Mouse (Mus musculus) midbrain, postnatal 0 days (tissue): ENCODE measurements around the gene Ptpre. TPM values are rescaled to one million over a fixed set of nuclear protein-coding genes. Genes with fewer than 3 reads are reported as not detected.

Source experiments
- ATAC-seq: fragments of 200-750 bp; cut with Nextera tagmentation; 2 replicates; pipeline ENCODE4 v1.8.0; 2017; ENCODE audit warnings: moderate number of reproducible peaks, mild to moderate bottlenecking, moderate TSS enrichment, moderate library complexity; ENCODE audit not compliant: low FRiP score
- DNase-seq: peaks from one replicate; pipeline ENCODE4 v3.0.0-alpha.2; 2015; ENCODE audit warnings: low spot score
- H3K27ac ChIP-seq: fragments of 300-500 bp; sonication (generic); 2 replicates; pipeline ENCODE4 v1.5.1; 2014; ENCODE audit warnings: low read depth, mild to moderate bottlenecking, low read length, mixed read lengths
- H3K27me3 ChIP-seq: fragments of 300-500 bp; sonication (generic); 2 replicates; pipeline ENCODE4 v1.6.1; 2014; ENCODE audit warnings: low read length, control low read depth, mixed read lengths; ENCODE audit not compliant: insufficient read depth
- H3K36me3 ChIP-seq: fragments of 300-500 bp; sonication (generic); 2 replicates; pipeline ENCODE4 v1.6.1; 2014; ENCODE audit warnings: low read length, control low read depth, mixed read lengths; ENCODE audit not compliant: insufficient read depth
- H3K4me1 ChIP-seq: fragments of 300-500 bp; sonication (generic); 2 replicates; pipeline ENCODE4 v1.6.1; 2014; ENCODE audit warnings: mild to moderate bottlenecking, control low read depth, antibody characterized with exemption, low read length, mixed read lengths; ENCODE audit not compliant: insufficient read depth
- H3K4me2 ChIP-seq: fragments of 300-500 bp; sonication (generic); 2 replicates; pipeline ENCODE4 v1.6.1; 2014; ENCODE audit warnings: low read depth, mild to moderate bottlenecking, low read length, mixed read lengths; ENCODE audit not compliant: poor library complexity, severe bottlenecking
- H3K4me3 ChIP-seq: fragments of 300-500 bp; sonication (generic); 2 replicates; pipeline ENCODE4 v1.5.1; 2014; ENCODE audit warnings: low read depth, mild to moderate bottlenecking, low read length, moderate library complexity
- H3K9ac ChIP-seq: fragments of 300-500 bp; sonication (generic); replicated peaks from 2 replicates; pipeline ENCODE4 v1.6.1; 2014; ENCODE audit warnings: mild to moderate bottlenecking, low read length, moderate library complexity, mixed read lengths; ENCODE audit not compliant: poor library complexity, severe bottlenecking
- H3K9me3 ChIP-seq: fragments of 300-500 bp; sonication (generic); 2 replicates; pipeline ENCODE4 v1.6.1; 2016; ENCODE audit warnings: low read length, control low read depth
- CTCF ChIP-seq: IDR thresholded peaks from 2 replicates; pipeline ENCODE4 v1.5.1; 2016; ENCODE audit warnings: antibody characterized with exemption, mild to moderate bottlenecking
- WGBS: fragments of 180-500 bp; shearing (Covaris S2); extraction: QIAGEN DNeasy Blood & Tissue Kit; methylation state at CpG from one replicate; pipeline ENCODE4 v1.1.7; 2014; 5-methylcytosine and 5-hydroxymethylcytosine counted together
- polyA plus RNA-seq: library from polyadenylated mRNA; unstranded; fragments of >200 nt; fragmentation: Nextera tagmentation; extraction: Ambion mirVana; gene quantifications from 2 replicates; pipeline ENCODE4 v1.2.1, GENCODE M21; 2015
- total RNA-seq: library from RNA; depleted of rRNA; stranded (reverse); fragments of >200 nt; gene quantifications from 2 replicates; pipeline ENCODE4 v1.2.3, GENCODE M21; 2014

The Ptpre gene
- total and polyA plus RNA-seq, 2 experiments from 2014 or later: 9.2 to 14.6 TPM

GRCm38 (mm10) chr7:135576329-135576728, 39.0 kb downstream of the Ptpre start:
- no peak for ATAC-seq
- no peak for TF ChIP-seq CTCF
- H3K27me3 ChIP-seq: no peaks in the 10 kb centered on the region
- DNase-seq: no peak
- peaks cover 9% of the 10 kb centered on the region; the same call in 1 of the 2 replicates for H3K4me1 ChIP-seq
- H3K4me3 ChIP-seq: no peak overlapping the region
- H3K9me3 ChIP-seq: no peaks in the 10 kb centered on the region
- no peak overlapping the region for H3K4me2 ChIP-seq
- no peak overlapping the region for H3K27ac ChIP-seq
- no peak overlapping the region for H3K9ac ChIP-seq
- no peaks in the 10 kb centered on the region for H3K36me3 ChIP-seq
- WGBS: 95% methylated on average over 3 of the region's 3 CpGs

- peak; percentile 44; the same call in 1 of the 2 replicates for ATAC-seq
- peak; percentile 42 for DNase-seq
Observed at GRCm38 (mm10) chr7:135578715-135579325, 41.5 kb downstream of the Ptpre start.

GRCm38 (mm10) chr7:135580306-135581091, 43.2 kb downstream of the Ptpre start:
- H3K27ac ChIP-seq: no peak overlapping the region

More at GRCm38 (mm10) chr7:135578715-135579325, 41.5 kb downstream of the Ptpre start:
- no peaks in the 10 kb centered on the region for H3K36me3 ChIP-seq
- no peaks in the 10 kb centered on the region for H3K27me3 ChIP-seq
- no peak overlapping the region for H3K4me2 ChIP-seq
- H3K27ac ChIP-seq: no peak overlapping the region
- no peak for TF ChIP-seq CTCF
- H3K9me3 ChIP-seq: no peaks in the 10 kb centered on the region
- H3K9ac ChIP-seq: no peak overlapping the region
- WGBS: 78% methylated on average over 16 of the region's 16 CpGs
- H3K4me3 ChIP-seq: no peak overlapping the region
- no peaks in the 10 kb centered on the region for H3K4me1 ChIP-seq

GRCm38 (mm10) chr7:135581128-135581527, 43.8 kb downstream of the Ptpre start:
- 74% methylated on average over 5 of the region's 5 CpGs for whole genome bisulfite sequencing
- no peak for ATAC-seq
- no peak for DNase-seq

More at GRCm38 (mm10) chr7:135580306-135581091, 43.2 kb downstream of the Ptpre start:
- WGBS: 74% methylated on average over 7 of the region's 7 CpGs
- ATAC-seq (no peak), DNase-seq (no peak)
- Histone ChIP-seq H3K36me3 (no peaks in the 10 kb centered on the region), H3K4me1 (no peaks in the 10 kb centered on the region), H3K27me3 (no peaks in the 10 kb centered on the region), H3K9ac (no peak overlapping the region), H3K4me3 (no peak overlapping the region), H3K4me2 (no peak overlapping the region), H3K9me3 (no peaks in the 10 kb centered on the region)
- TF ChIP-seq CTCF: no peak

DNA sequence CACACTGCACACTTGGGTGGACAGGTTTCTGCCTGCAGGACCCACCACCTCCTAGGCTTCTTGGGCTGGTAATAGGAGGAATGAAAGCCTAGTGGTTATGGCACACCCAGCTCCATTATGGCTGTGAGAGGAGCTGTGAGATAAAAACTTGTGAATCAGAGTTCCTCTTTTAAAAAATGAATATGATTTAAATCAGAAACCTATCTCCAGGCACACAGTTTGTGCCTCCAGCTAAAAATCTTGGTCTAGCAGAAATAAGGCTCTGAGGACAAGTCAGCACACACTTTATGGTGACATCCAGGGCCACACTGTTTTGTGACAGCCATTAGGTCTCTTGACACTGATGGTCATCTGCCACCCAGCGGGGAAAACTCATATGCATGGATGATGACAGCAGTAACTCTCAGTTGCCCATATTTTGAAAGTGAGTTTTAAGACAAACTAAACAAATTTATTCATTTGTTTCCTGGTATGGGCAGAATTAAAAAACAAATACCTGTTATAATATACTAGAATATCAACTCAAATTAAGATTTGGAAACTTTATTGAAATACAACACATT, 47.9 kb downstream of the Ptpre start:
- no peak for TF ChIP-seq CTCF
- no peak overlapping the region for H3K27ac ChIP-seq
- DNase-seq (no peak), ATAC-seq (no peak)
- H3K9me3 ChIP-seq: no peaks in the 10 kb centered on the region
- no peak overlapping the region for H3K4me2 ChIP-seq
- WGBS: 89% methylated on average over 1 of the region's 1 CpGs
- H3K36me3 ChIP-seq: no peaks in the 10 kb centered on the region
- no peaks in the 10 kb centered on the region for H3K4me1 ChIP-seq
- no peak overlapping the region for H3K9ac ChIP-seq
- no peak overlapping the region for H3K4me3 ChIP-seq
- no peaks in the 10 kb centered on the region for H3K27me3 ChIP-seq

More at GRCm38 (mm10) chr7:135581128-135581527, 43.8 kb downstream of the Ptpre start:
- Histone ChIP-seq H3K4me1 (no peaks in the 10 kb centered on the region), H3K9ac (no peak overlapping the region), H3K27ac (no peak overlapping the region), H3K9me3 (no peaks in the 10 kb centered on the region), H3K36me3 (no peaks in the 10 kb centered on the region), H3K27me3 (no peaks in the 10 kb centered on the region), H3K4me3 (no peak overlapping the region), H3K4me2 (no peak overlapping the region)
- no peak for TF ChIP-seq CTCF

GRCm38 (mm10) chr7:135586402-135586801, 49.1 kb downstream of the Ptpre start:
- Histone ChIP-seq H3K4me3 (no peak overlapping the region), H3K27ac (no peak overlapping the region), H3K36me3 (no peaks in the 10 kb centered on the region), H3K4me2 (no peak overlapping the region), H3K4me1 (no peaks in the 10 kb centered on the region), H3K9ac (no peak overlapping the region), H3K9me3 (no peaks in the 10 kb centered on the region), H3K27me3 (no peaks in the 10 kb centered on the region)
- ATAC-seq: no peak
- no peak for TF ChIP-seq CTCF
- no peak for DNase-seq
- WGBS: 44% methylated on average over 4 of the region's 4 CpGs
